Mouse (Mus musculus) heart, adult 11 months (tissue): ENCODE results near the gene Zdbf2.

Experiments used
- DNase-seq: peaks from one replicate; pipeline ENCODE4 v3.0.0; 2022

The Zdbf2 gene

GRCm38 (mm10) chr1:63272741-63273338 is at the start of gene Zdbf2:
Gene Zdbf2 (plus strand): TSS chr1:63273265.
- DNase-seq = no peak

DNA sequence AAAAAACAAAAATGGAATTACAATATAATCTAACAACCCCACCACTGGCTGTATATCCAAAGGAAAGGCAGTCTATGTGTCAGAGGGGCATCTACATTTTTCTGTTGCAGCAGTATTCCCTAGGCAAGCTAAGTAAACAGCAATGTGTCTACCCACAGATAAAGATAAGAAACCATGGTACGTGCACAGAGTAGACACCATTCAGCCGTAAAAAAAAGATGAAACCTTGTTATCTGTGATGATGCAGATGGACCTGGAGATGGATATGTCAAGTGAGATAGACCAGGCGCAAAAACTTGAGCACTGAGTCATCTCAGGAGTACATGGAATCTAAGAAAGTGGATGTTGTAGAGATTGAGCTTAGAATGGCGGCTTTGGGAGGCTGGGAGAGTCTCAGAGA is 48.1 kb upstream of the Zdbf2 start:
- no peak for DNase-seq

GRCm38 (mm10) chr1:63225890-63226289 is 47.2 kb upstream of the Zdbf2 start:
- DNase-seq = peak; percentile 79

DNA sequence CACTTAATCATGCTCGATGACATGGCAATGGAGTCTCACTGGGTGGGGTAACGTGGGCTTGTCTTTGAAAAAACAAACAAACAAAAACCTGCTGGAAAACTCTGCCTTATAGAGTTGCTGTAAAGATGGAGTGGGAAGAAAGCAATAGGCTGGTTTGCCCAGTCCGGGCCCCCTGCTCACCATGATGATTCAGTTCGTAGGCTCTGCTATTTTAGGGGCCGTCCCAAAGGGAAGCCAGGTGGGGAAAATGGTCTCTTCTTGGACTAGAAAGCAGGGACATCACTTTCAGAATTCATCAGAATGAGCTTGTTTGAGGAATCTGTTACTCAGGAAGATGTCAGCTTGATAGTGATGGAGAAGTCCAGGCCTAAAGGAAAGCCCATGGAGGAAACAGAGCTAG is 45.8 kb upstream of the Zdbf2 start:
- peak; percentile 67 for DNase-seq

GRCm38 (mm10) chr1:63237371-63237770 is 35.7 kb upstream of the Zdbf2 start:
- peak; percentile 58 for DNase-seq

DNA sequence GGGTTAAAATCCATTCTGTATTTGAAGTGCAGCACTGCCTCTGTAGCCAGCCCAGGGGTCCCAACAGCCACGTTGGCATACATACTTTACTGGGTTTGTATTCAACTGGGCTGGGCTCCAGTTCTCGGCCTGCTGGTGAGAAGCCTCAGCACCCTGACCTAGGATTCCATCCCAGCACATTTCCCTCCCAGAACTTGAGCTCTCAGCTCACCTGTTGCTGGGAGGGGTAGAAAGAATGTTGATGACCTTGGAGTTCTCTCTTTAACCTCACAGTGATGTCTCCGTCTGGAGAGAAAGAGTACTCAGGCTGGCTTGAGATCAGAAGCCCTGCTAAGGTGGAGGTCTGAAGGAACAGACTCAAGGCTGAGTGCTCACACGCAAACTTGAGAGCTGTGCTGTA is 33.8 kb upstream of the Zdbf2 start:
- peak; percentile 79 for DNase-seq

DNA sequence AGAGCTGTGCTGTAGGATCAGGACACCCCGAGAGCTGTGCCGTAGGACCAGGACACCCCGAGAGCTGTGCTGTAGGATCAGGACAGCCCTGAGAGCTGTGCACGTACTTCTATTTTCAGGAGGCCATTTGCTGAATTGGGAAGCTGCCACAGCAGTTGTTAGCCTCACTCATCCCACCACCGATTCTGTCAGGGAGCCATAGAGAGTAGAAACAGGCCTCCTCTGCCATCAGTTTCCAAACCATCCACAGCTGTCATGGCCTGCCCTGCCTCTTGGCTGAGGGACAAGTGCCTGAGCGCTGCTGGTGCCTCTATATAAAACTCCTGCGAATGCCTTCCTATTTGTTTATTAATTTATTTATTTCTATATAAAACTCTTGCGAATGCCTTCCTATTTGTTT is 33.3 kb upstream of the Zdbf2 start:
- peak; percentile 79 for DNase-seq

DNA sequence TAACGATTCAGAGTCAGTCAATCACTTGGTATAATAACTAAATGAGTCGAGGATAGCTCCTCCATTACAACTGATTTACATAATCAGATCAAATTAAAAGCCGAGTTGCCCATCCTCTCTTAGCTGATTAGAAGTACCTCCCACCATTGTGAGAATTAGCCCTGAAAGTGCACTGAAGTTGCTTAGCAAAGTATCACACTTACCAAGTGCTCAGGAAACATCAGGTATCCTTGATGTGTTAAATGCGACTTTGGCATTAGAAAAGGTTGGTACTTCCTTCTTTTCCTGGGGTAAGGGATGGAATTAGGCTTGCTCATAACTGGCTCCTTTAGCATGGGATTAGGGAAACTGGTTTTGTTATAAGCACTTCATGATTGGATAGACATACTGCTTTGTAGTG is 29.2 kb upstream of the Zdbf2 start:
- DNase-seq = no peak

GRCm38 (mm10) chr1:63246862-63247521 is 26.1 kb upstream of the Zdbf2 start:
- peak; percentile 81 for DNase-seq

DNA sequence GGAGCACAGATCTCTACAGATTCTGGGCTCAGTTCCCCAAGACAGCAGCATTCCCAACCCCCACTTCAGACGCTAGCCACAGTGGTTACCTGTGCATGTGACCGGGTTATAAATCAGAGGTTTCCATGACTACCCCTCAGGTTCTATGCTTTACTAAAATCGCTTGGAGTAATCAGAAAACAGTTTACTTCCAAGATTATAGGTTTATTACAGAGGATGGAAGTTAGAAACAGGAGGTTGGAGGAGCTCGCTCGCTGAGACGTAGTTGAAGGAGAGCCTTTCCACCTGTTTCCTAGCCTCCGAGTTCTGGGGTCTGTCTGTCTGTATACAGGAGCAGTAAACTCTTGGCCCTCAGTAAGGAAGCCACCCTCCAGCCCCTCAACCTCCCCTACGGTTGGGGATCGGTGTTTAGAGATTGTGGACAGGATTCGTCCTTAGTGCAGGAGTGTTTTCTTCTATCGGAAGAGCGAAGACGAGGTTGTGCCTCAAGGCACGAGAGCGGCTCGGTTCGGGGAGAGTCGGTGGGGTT is 25.2 kb upstream of the Zdbf2 start:
- no peak for DNase-seq

DNA sequence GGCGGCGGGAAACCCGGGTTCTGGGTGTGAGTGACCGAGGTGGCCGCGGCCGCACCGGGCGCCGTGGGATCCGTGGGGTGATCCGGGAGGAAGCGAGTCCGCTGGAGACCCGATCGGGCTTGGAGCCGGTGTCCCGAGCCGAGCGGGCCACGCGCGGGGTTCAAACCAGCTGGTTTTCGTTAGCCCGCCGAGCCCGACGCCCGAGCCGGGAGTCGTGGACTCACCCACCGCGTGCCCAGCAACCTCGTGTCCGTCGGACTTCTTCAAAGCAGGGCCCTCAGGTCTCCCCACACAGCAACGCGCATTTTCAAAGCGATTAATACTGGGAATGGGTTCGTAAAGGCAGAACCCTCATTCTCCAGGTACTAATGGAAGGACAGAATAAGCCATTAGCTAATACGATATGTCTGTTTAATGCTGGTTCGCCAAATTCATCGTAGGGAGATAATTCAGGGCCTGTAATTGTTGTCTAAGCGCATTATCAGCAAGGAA is 24.7 kb upstream of the Zdbf2 start:
- peak; percentile 83 for DNase-seq

DNA sequence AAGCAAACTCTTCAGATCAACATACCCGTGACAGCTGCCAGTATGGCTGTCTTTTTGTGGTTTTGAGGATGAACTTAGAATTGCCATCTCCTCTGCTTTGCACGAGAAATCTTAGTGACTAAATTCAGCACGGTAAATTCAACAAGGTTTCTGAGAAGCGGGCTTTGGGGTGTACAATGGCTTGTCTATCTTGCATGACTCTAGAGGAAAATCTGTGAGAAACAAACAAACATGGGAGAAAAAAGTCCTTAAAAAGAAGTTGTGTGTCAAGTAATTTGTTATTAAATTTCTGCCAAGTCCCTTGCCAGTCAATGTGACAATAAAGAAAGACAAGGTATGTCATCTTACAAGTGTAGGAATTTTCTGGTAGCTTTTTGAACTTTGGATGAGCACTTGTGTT is 23.8 kb upstream of the Zdbf2 start:
- DNase-seq = no peak

GRCm38 (mm10) chr1:63252351-63253209 is 20.5 kb upstream of the Zdbf2 start:
- DNase-seq = peak; percentile 85

- no peak for DNase-seq
Measured at GRCm38 (mm10) chr1:63253291-63253690, 19.8 kb upstream of the Zdbf2 start.

DNA sequence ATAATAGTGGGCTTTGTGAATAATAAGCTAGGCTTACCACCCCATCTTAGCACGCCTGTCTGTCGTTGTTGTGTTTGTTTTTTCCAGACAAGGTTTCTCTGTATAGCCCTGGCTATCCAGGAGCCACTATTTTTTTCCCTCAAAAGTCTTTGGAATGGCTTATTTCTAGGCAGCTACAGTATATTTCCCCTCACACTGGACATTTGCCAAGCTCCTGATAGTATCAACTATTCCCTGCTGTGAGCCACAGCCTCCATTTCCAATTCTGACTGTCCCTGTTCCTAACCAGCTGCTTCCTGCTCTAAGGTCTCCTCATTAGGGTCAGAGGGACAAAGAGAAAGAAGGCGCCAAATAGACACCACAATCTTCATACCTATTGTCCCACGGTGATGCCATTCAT is 18.0 kb upstream of the Zdbf2 start:
- DNase-seq = peak; percentile 48

DNA sequence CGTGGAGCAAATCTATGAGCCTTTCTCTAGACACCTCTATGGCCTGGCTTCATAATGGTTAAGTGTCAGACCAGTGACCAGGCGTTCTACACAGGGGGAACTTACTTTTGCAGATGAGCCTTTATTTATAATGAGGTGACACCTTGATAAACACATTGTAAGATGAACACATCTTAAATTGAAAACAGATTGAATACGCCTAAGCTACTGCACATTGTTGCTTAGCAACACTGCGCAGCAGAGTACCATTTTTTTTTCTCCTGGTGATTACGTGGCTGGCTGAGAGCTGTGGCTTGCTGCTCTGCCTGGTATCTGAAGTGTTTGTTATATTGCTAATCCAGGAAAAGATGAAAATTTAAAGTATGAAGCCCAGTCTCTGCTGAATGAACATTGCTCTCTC is 17.0 kb upstream of the Zdbf2 start:
- DNase-seq = no peak

GRCm38 (mm10) chr1:63258501-63258900 is 14.6 kb upstream of the Zdbf2 start:
- no peak for DNase-seq

DNA sequence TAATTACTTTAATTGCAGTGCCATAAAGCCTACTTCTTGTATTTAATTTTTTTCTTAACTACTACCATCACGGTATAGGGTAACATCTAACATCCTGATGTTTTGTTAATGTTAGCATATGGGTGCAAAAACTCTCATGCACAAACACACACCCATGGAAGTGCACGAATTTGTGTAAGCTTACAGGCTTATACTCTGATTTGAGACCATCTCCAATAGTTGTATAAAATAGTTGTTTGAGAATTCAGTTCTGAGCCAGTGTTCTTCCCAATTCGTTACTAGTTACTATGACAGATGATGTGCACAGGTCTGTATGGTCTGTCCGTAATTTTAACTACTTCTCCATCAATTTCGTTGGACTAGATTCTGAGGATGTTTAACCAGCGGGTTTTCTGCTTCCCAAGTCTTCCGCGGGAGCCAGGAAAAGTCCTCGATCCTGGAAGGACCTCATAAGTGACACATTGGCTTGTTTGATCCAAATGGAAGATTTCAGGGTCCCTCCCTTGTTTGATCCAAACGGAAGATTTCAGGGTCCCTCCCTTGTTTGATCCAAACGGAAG is 13.7 kb upstream of the Zdbf2 start:
- DNase-seq = no peak

DNA sequence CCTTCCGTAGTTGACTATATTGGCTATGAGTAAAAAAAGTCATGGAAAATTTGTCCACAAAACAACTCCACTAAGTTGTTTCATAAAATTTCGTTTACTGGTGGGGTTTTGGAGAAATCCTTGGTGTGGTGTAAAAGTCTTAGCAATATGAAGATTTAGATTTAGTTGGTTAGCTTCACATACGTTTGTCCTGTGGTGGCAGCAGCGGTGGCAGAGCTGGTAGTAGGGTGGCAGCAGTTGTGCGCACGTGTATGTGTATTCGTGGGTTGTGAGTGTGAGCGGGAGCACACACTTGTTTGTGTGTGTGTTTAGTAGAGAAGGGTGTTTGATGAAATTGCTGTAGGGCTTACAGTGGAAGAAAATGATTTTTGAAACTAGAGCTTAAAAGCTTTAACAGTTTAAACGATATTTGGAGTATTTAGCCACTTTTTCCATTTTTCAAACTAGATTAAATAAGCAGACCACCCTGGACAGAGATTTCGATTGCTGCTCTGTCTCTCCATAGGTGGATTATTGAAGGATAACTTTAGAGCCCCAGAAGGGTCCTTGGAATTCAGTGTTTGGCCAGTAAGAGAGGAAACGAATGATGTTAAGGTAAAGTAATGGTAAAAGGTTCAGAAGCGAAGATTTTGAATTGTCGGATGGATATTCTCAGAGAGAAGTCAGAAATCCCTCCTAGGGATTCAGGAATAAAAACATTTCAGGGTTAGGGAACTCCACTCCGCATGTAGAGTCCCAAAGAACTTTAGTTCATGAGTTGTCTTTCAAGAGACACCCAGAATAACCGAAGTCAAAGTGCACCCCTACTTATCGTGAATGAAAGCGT is 12.9 kb upstream of the Zdbf2 start:
- DNase-seq = no peak

GRCm38 (mm10) chr1:63260742-63261033 is 12.4 kb upstream of the Zdbf2 start:
- no peak for DNase-seq

GRCm38 (mm10) chr1:63261041-63261590 is 11.9 kb upstream of the Zdbf2 start:
- no peak for DNase-seq

DNA sequence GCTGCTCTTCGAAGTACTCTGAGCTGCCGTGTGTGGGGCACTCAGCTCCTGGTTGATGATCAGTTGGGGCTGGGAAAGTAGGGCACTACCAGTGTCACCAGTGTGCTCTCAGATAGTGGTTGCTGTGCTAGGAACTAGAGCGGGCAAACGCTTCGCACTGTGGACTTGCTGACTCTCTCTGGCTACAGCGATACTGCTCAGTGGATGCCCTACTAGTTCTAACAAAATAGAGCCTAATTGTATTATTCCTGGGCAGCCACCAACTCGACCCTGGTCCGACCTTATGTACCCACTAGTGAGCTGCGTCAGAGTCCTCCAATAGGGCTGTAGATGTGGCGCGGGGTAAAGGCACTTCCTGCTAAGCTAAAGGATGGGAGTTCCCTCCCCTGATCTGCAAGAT is 9.4 kb upstream of the Zdbf2 start:
- DNase-seq = no peak
